Mouse (Mus musculus) embryonic facial prominence, embryonic 10.5 days (tissue): ENCODE results near the gene Gm27021. TPM values are rescaled to one million over a fixed set of nuclear protein-coding genes. Genes with fewer than 3 reads are reported as not detected.
A peak's percentile ranks its signal among the peaks of the same experiment; 100 is the strongest.

ENCODE experiments used
- DNase-seq: peaks from one replicate; pipeline ENCODE4 v3.0.0-alpha.2; 2017; ENCODE audit warnings: low spot score
- H3K27ac ChIP-seq: fragments of 300-500 bp; sonication (generic); replicated peaks from 2 replicates; pipeline ENCODE4 v1.5.1; 2016; ENCODE audit warnings: mild to moderate bottlenecking
- H3K27me3 ChIP-seq: fragments of 300-500 bp; sonication (generic); replicated peaks from 2 replicates; pipeline ENCODE4 v1.6.1; 2016; ENCODE audit warnings: low read depth, mild to moderate bottlenecking; ENCODE audit not compliant: poor library complexity, severe bottlenecking
- H3K36me3 ChIP-seq: fragments of 300-500 bp; sonication (generic); replicated peaks from 2 replicates; pipeline ENCODE4 v1.6.1; 2016; ENCODE audit warnings: mild to moderate bottlenecking, moderate library complexity
- H3K4me1 ChIP-seq: fragments of 300-500 bp; sonication (generic); 2 replicates; pipeline ENCODE4 v1.6.1; 2016
- H3K4me3 ChIP-seq: fragments of 300-500 bp; sonication (generic); 2 replicates; pipeline ENCODE4 v1.5.1; 2016; ENCODE audit warnings: mild to moderate bottlenecking, moderate library complexity
- H3K9me3 ChIP-seq: fragments of 300-500 bp; sonication (generic); 2 replicates; pipeline ENCODE4 v1.6.1; 2016; ENCODE audit warnings: mild to moderate bottlenecking
- WGBS: fragments of 180-500 bp; shearing (Covaris S2); methylation state at CpG from one replicate; pipeline ENCODE4 v1.1.7; 2016; 5-methylcytosine and 5-hydroxymethylcytosine counted together
- polyA plus RNA-seq: library from polyadenylated mRNA; unstranded; fragments of >200 nt; fragmentation: Nextera tagmentation; extraction: Ambion mirVana; gene quantifications from 2 replicates; pipeline ENCODE4 v1.2.1, GENCODE M21; 2016

Gene Gm27021
- polyA plus RNA-seq, 1 experiment from 2014 or later, result 3.7 TPM

- DNase-seq, result peak; percentile 76
These were observed 60.0 kb downstream of the Gm27021 start for GRCm38 (mm10) chr8:120607885-120608284.

GRCm38 (mm10) chr8:120607460-120607859, 60.4 kb downstream of the Gm27021 start:
- Histone ChIP-seq H3K27ac (no peak overlapping the region), H3K4me3 (no peak overlapping the region), H3K36me3 (no peaks in the 10 kb centered on the region), H3K4me1 (peaks cover 19% of the 10 kb centered on the region), H3K27me3 (peaks cover 31% of the 10 kb centered on the region), H3K9me3 (no peaks in the 10 kb centered on the region)
- 85% methylated on average over 9 of the region's 9 CpGs for WGBS
- no peak for DNase-seq

More at GRCm38 (mm10) chr8:120607885-120608284, 60.0 kb downstream of the Gm27021 start:
- H3K27ac ChIP-seq, result no peak overlapping the region
- H3K9me3 ChIP-seq, result no peaks in the 10 kb centered on the region
- WGBS, result 17% methylated on average over 7 of the region's 7 CpGs
- H3K4me3 ChIP-seq, result no peak overlapping the region
- H3K4me1 ChIP-seq, result peaks cover 17% of the 10 kb centered on the region
- H3K27me3 ChIP-seq, result peaks cover 31% of the 10 kb centered on the region
- H3K36me3 ChIP-seq, result no peaks in the 10 kb centered on the region

GRCm38 (mm10) chr8:120602672-120603071, 65.2 kb downstream of the Gm27021 start:
- Histone ChIP-seq H3K4me1 (peaks cover 33% of the 10 kb centered on the region), H3K9me3 (peaks cover 6% of the 10 kb centered on the region; the same call in 1 of the 2 replicates), H3K36me3 (no peaks in the 10 kb centered on the region; the same call in 1 of the 2 replicates), H3K27ac (peak overlapping the region; percentile 20; the same call in 1 of the 2 replicates), H3K27me3 (peaks cover 18% of the 10 kb centered on the region), H3K4me3 (no peak overlapping the region)
- DNase-seq, result peak; percentile 57
- 43% methylated on average over 6 of the region's 6 CpGs for WGBS

- DNase-seq, result peak; percentile 72
- H3K36me3 ChIP-seq, result no peaks in the 10 kb centered on the region; the same call in 1 of the 2 replicates
- no peak overlapping the region for H3K4me3 ChIP-seq
- WGBS, result 49% methylated on average over 7 of the region's 7 CpGs
- H3K4me1 ChIP-seq, result peaks cover 20% of the 10 kb centered on the region
- peaks cover 28% of the 10 kb centered on the region for H3K27me3 ChIP-seq
- H3K9me3 ChIP-seq, result peaks cover 6% of the 10 kb centered on the region; the same call in 1 of the 2 replicates
- H3K27ac ChIP-seq, result no peak overlapping the region
These were observed 68.4 kb downstream of the Gm27021 start for GRCm38 (mm10) chr8:120599504-120599903.

- peak overlapping the region; percentile 54; the same call in 1 of the 2 replicates for H3K27ac ChIP-seq
- peaks cover 6% of the 10 kb centered on the region; the same call in 1 of the 2 replicates for H3K9me3 ChIP-seq
- peaks cover 28% of the 10 kb centered on the region for H3K27me3 ChIP-seq
- DNase-seq, result peak; percentile 47
- WGBS, result 27% methylated on average over 24 of the region's 24 CpGs
- H3K4me3 ChIP-seq, result peak overlapping the region; percentile 28; the same call in 1 of the 2 replicates
- no peaks in the 10 kb centered on the region; the same call in 1 of the 2 replicates for H3K36me3 ChIP-seq
- H3K4me1 ChIP-seq, result peaks cover 20% of the 10 kb centered on the region
These were observed 69.3 kb downstream of the Gm27021 start for GRCm38 (mm10) chr8:120598579-120598978.

DNA sequence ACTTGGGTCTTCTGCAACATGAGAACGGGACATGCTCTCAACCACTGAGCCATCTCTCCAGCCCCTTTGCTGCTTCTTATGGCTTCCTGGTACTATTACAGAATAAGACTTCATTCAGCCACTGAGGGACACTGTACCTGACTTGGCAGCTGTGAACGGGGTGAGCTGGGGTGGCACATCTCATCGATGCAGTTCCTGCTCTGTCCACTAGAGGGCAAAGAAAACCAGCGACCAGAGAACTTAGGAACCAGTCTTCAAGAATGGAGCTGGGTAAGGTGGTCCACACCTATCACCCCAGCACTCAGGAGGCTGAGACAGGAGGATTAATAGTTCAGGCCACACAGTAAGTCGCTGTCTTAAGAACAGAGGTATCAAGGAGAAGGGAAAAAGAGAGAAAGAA, 71.9 kb downstream of the Gm27021 start:
- DNase-seq, result peak; percentile 77
- H3K4me3 ChIP-seq, result no peak overlapping the region
- H3K27me3 ChIP-seq, result peaks cover 28% of the 10 kb centered on the region
- no peak overlapping the region for H3K27ac ChIP-seq
- H3K9me3 ChIP-seq, result no peaks in the 10 kb centered on the region
- peaks cover 20% of the 10 kb centered on the region for H3K4me1 ChIP-seq
- 12% methylated on average over 5 of the region's 5 CpGs for WGBS
- H3K36me3 ChIP-seq, result no peaks in the 10 kb centered on the region

- peaks cover 28% of the 10 kb centered on the region for H3K27me3 ChIP-seq
- no peak overlapping the region for H3K4me3 ChIP-seq
- DNase-seq, result no peak
These were observed 73.3 kb downstream of the Gm27021 start for GRCm38 (mm10) chr8:120594571-120594970.

DNA sequence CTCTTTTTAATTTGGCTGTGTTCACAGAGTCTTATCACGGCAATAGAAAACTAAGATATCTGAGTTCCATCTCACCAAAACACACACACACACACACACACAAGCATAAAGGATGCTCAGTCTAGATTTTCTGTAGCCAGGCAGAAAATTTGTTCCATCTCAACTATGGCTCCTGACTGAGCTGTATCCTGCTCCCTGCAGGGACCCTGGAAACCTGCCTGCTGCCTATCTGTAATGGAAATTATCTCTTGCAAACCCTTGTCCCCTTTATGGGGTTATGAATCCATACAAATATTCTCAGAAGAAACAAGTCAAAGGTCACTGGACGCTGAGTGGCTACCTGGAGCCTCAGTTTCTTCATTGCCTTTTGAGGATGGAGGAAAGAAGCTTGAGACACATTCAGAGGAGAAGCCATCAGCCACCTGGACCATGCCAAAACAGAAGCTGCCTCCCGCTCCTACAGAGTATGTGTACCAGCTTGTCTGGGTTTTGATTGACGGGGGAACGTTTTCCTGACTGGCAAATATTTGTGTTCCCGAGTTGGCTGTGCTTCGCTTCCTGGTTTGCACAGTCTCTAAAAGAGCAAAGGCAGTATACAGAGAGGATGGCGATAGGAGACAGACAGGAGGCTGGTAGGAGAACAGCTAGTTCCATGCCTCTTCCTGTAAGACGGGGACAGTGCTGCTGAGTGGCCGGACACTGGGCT, 76.1 kb downstream of the Gm27021 start:
- H3K4me3 ChIP-seq, result no peak overlapping the region
- DNase-seq, result no peak
- WGBS, result 76% methylated on average over 10 of the region's 10 CpGs
- H3K4me1 ChIP-seq, result peaks cover 43% of the 10 kb centered on the region
- no peaks in the 10 kb centered on the region for H3K9me3 ChIP-seq
- peaks cover 10% of the 10 kb centered on the region for H3K36me3 ChIP-seq
- no peak overlapping the region for H3K27ac ChIP-seq
- peaks cover 7% of the 10 kb centered on the region; the same call in 1 of the 2 replicates for H3K27me3 ChIP-seq

More at GRCm38 (mm10) chr8:120594571-120594970, 73.3 kb downstream of the Gm27021 start:
- H3K36me3 ChIP-seq, result no peaks in the 10 kb centered on the region
- 88% methylated on average over 5 of the region's 5 CpGs for WGBS
- H3K27ac ChIP-seq, result no peak overlapping the region
- peaks cover 26% of the 10 kb centered on the region for H3K4me1 ChIP-seq
- H3K9me3 ChIP-seq, result no peaks in the 10 kb centered on the region

DNA sequence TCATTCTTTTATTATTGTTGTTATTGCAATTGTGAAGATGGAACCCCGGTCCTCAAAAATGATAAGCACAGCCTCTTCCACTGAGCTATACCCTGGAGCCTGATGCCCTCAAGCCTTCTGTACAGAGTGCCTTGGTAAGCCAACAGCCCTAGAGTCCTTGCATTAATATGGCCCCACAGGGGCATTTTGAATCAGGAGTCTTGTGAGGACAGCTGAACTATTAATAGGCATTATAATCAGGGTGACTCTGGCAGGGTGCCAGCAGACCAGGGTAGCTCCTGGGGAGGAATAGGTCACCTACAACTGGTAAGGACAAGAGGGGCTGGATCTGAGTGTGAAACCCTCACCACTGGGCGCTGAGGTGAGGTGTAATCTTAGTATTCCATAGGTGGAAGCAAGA, 78.0 kb downstream of the Gm27021 start:
- DNase-seq, result no peak
- Histone ChIP-seq H3K4me3 (peak overlapping the region; percentile 89), H3K36me3 (peaks cover 27% of the 10 kb centered on the region), H3K27ac (peak overlapping the region; percentile 81), H3K27me3 (no peaks in the 10 kb centered on the region), H3K9me3 (no peaks in the 10 kb centered on the region), H3K4me1 (peaks cover 45% of the 10 kb centered on the region)
- 65% methylated on average over 2 of the region's 2 CpGs for WGBS

DNA sequence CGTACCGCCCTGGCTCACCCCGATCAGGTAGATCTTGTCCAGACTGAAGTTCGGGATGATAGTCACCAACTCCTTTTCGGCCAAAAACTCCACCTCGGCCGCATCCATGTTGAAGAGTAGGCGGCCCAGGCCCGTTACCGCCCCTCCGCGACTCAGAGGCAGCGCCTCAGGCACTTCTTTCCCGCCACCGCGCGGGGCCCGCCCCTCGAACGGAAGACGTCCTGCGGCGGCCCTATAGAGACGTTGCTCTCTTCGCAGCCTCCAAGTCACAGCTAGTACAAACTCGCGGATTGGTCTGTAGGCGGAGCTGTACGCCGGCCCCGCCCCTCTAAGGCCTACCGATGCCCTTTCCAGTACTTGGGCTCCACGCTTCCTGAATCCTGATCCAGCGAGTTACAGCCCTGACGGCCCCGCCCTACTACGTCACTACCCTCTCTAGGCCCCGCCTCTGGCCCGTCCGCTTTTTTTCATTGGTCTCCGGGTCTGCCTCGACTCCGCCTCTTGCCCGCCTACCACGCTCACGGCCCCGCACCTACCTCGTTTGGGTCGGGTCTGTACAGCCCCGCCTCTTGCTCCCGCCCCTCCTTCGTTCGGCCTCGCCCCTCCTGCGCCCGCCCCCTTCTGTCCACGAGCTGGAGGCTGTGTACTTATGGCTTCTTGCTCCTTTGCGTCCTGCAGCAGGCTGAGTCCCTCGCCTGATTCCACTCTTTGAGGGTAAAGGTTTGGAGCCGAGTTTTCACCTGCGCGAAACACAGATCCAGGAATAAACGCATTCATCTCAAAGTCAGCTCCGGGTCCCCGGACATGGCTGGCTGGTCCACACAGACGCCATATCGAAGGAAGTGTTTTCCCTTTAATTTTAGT, 78.7 kb downstream of the Gm27021 start, which contains the start of gene Gins2:
Gene Gins2 (minus strand): TSS at position 397 of the 864 bp plus-strand sequence.
- H3K27ac ChIP-seq, result peak within 1 kb of the TSS; percentile 92
- no peaks in the 10 kb centered on the region for H3K27me3 ChIP-seq
- WGBS, result under 1% methylated on average over 67 of the region's 67 CpGs
- peaks cover 45% of the 10 kb centered on the region for H3K4me1 ChIP-seq
- peak within 1 kb of the TSS; percentile 89 for H3K4me3 ChIP-seq
- H3K9me3 ChIP-seq, result no peaks in the 10 kb centered on the region
- H3K36me3 ChIP-seq, result peaks cover 34% of the 10 kb centered on the region
- peak; percentile 100 for DNase-seq

DNA sequence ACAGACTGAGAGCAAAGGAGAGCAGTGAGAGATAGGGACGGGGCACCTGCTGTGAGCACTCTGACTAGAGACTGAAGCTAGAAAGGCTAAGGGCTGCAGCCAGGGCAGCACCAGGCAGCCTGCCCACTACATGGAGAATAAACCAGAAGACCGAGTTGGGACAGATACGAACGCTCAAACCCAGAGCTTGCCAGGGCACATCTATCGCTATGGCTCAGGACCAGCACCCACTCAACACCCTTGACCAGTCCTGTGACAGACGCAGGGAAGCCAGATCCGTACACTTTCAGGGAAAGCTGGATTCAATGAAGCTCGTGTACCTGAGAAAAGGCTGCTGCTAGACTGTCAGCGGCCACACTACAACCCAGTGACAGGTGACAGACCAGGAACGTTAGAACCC, 82.4 kb downstream of the Gm27021 start:
- Histone ChIP-seq H3K4me1 (peaks cover 37% of the 10 kb centered on the region), H3K27ac (no peak overlapping the region), H3K27me3 (no peaks in the 10 kb centered on the region), H3K4me3 (no peak overlapping the region), H3K36me3 (peaks cover 66% of the 10 kb centered on the region), H3K9me3 (no peaks in the 10 kb centered on the region)
- WGBS, result 93% methylated on average over 10 of the region's 10 CpGs
- no peak for DNase-seq

DNA sequence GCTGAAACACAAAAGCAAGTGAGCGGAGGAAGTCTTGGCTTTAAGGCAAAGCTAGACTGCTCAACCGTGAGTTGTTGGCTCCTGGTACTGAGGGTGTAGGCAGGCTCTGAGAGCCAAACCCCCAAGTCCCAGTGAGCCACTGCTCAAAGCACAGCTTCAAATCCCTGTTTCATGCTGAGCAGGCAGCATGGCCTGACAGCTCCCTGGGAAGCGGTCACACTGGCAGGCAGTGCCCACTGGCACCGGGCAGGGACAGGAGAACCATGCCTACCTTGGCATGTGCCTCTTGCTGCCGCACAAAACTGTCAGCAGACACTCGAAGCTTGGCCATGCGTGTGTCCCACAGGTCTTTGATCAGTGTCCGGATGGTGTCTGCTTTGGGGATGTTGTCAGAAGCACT, 86.1 kb downstream of the Gm27021 start:
- Histone ChIP-seq H3K9me3 (no peaks in the 10 kb centered on the region), H3K27me3 (no peaks in the 10 kb centered on the region), H3K27ac (no peak overlapping the region), H3K4me1 (peaks cover 15% of the 10 kb centered on the region), H3K4me3 (no peak overlapping the region), H3K36me3 (peaks cover 94% of the 10 kb centered on the region)
- WGBS, result 93% methylated on average over 8 of the region's 8 CpGs
- no peak for DNase-seq
